Mouse (Mus musculus) megakaryocyte, adult 5-6 weeks (primary cell): ENCODE data around the gene Il11ra1. TPM values are rescaled to one million over a fixed set of nuclear protein-coding genes. Genes with fewer than 3 reads are reported as not detected.
"Not testable (repeated sequence)": the region's sequence is repeated elsewhere in the genome, so short reads cannot be mapped to it uniquely, and the experiment has no call there.

Source experiments
- ATAC-seq: 2 replicates; pipeline ENCODE4 v1.8.0; 2016; ENCODE audit warnings: mild to moderate bottlenecking, inconsistent platforms; ENCODE audit not compliant: poor library complexity, severe bottlenecking
- total RNA-seq, 2 experiments: library from RNA; stranded (forward) in 1 of 2; stranded (reverse) in 1 of 2; fragments of 153-499, 151-499 nt in 1 of 2; fragments of 221-1000, 200-1000 nt in 1 of 2; gene quantifications; 2 replicates each; pipeline versions ENCODE4 v1.2.3 to v1.2.4; 2015 to 2017

Il11ra1 gene
- total RNA-seq, 2 experiments from 2014 or later = 13.4 to 52.1 TPM

GRCm38 (mm10) chr4:41773502-41773901 lies 73.7 kb downstream of the Il11ra1 start:
- peak; percentile 69; the same call in 1 of the 2 replicates for ATAC-seq

GRCm38 (mm10) chr4:41774002-41774401 lies 74.2 kb downstream of the Il11ra1 start, which contains the start of gene Ccl27a:
TSS of gene Ccl27a (minus strand) at chr4:41774247.
- ATAC-seq = not testable (repeated sequence)

DNA sequence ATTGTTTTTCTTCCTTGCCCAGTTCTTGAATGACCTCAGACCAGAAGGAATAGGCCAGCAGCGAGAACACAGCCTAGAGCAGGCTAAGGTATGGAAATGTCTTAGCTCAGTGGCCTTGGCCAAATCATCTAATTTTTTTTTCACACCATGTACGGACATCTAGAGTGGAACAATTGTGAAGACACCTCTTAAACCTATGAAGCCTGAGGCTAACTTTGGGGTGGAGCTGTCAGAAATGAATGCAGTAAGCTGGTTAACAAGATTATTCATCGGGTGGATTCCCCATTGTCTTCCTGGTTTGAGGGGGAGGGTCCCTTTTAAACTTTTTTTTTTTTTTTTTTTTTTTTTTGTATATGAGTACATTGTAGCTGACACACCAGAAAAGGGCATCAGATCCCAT lies 74.7 kb downstream of the Il11ra1 start:
- not testable (repeated sequence) for ATAC-seq

GRCm38 (mm10) chr4:41775840-41776239 lies 76.1 kb downstream of the Il11ra1 start:
- ATAC-seq = not testable (repeated sequence)

- not testable (repeated sequence) for ATAC-seq
Measured at GRCm38 (mm10) chr4:41781271-41781670, 81.5 kb downstream of the Il11ra1 start.

GRCm38 (mm10) chr4:41781748-41782485 lies 82.1 kb downstream of the Il11ra1 start:
- not testable (repeated sequence) for ATAC-seq

DNA sequence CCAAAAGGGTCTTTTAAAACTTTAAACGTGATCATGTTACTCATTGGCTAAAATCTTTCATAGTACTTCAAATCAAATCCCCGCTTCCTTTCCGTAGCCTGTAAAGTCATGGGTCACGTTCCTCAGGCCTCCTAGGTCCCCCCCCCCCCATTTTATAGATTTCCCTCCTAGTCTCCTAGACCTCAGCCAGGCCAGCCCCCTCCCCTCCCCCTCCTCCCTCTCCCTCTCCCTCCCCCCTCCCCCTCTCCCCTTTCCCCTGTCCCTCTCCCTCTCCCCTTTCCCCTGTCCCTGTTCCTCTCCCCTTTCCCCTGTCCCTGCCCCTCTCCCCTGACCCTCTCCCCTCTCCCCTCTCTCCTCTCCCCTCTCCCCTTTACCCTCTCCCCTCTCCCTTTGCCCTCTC lies 82.9 kb downstream of the Il11ra1 start:
- not testable (repeated sequence) for ATAC-seq

DNA sequence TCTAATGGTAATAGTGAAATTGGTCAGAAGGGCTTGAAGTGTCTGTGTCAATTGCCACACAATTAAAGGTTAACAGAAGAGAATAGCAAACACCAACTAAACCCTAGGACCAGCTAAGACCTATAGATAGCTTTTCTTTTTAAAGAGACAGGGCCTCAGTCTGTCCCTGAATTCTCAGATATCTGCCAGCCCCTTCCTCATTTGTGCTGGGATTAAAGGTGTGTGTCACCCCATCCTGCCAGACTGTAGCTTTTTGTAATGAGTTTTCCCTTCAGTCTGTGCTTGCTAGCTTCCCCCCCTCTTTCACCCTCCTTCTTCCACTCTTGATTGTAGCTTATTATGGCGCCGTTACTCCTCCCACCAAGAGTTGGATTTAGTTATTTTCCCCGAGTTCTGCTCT lies 83.4 kb downstream of the Il11ra1 start:
- ATAC-seq = not testable (repeated sequence)

Other genes starting within 250 kb of the Il11ra1 start
- gene Kif24, start 235.1 kb upstream of the Il11ra1 start, total RNA-seq (2015) = 10.7 and 16.0 TPM in 2 replicates
- 7.0 and 9.7 TPM in 2 replicates for gene Kif24, start 235.1 kb upstream of the Il11ra1 start, total RNA-seq (2017)
- 13.8 and 24.0 TPM in 2 replicates for gene Nudt2, start 234.8 kb upstream of the Il11ra1 start, total RNA-seq (2015)
- 19.6 and 20.9 TPM in 2 replicates for gene Nudt2, start 234.8 kb upstream of the Il11ra1 start, total RNA-seq (2017)
- 0.04 TPM in 1 of 2 replicates, not detected in the other for gene AI464131, start 196.9 kb upstream of the Il11ra1 start, total RNA-seq (2015)
- gene AI464131, start 196.9 kb upstream of the Il11ra1 start, total RNA-seq (2017) = 0.07 TPM in 1 of 2 replicates, not detected in the other
- gene 1110017D15Rik, start 182.7 kb upstream of the Il11ra1 start, total RNA-seq (2015) = not detected in 2 replicates
- not detected in 2 replicates for gene 1110017D15Rik, start 182.7 kb upstream of the Il11ra1 start, total RNA-seq (2017)
- 6.1 and 8.9 TPM in 2 replicates for gene Fam219a, start 130.5 kb upstream of the Il11ra1 start, total RNA-seq (2015)
- gene Fam219a, start 130.5 kb upstream of the Il11ra1 start, total RNA-seq (2017) = 1.7 and 3.1 TPM in 2 replicates
- gene Dnaic1, start 130.2 kb upstream of the Il11ra1 start, total RNA-seq (2015) = not detected in 2 replicates
- not detected in 2 replicates for gene Dnaic1, start 130.2 kb upstream of the Il11ra1 start, total RNA-seq (2017)
- gene Enho, start 59.7 kb upstream of the Il11ra1 start, total RNA-seq (2015) = not detected in 2 replicates
- gene Enho, start 59.7 kb upstream of the Il11ra1 start, total RNA-seq (2017) = not detected in 2 replicates
- not detected in 2 replicates for gene Cntfr, start 2.9 kb upstream of the Il11ra1 start, total RNA-seq (2015)
- not detected in 2 replicates for gene Cntfr, start 2.9 kb upstream of the Il11ra1 start, total RNA-seq (2017)
- gene Rpp25l, start 13.5 kb downstream of the Il11ra1 start, total RNA-seq (2015) = 15.8 and 18.2 TPM in 2 replicates
- 15.5 and 26.2 TPM in 2 replicates for gene Rpp25l, start 13.5 kb downstream of the Il11ra1 start, total RNA-seq (2017)
- gene Dctn3, start 23.2 kb downstream of the Il11ra1 start, total RNA-seq (2015) = 80.5 and 92.2 TPM in 2 replicates
- gene Dctn3, start 23.2 kb downstream of the Il11ra1 start, total RNA-seq (2017) = 73.5 and 100 TPM in 2 replicates
- gene Arid3c, start 31.2 kb downstream of the Il11ra1 start, total RNA-seq (2015) = not detected in 2 replicates
- gene Arid3c, start 31.2 kb downstream of the Il11ra1 start, total RNA-seq (2017) = not detected in 2 replicates
- 20.4 and 21.7 TPM in 2 replicates for gene Galt, start 55.2 kb downstream of the Il11ra1 start, total RNA-seq (2015)
- gene Galt, start 55.2 kb downstream of the Il11ra1 start, total RNA-seq (2017) = 18.7 and 24.3 TPM in 2 replicates
- gene Sigmar1, start 56.2 kb downstream of the Il11ra1 start, total RNA-seq (2015) = 54.5 and 70.0 TPM in 2 replicates
- 66.2 and 71.0 TPM in 2 replicates for gene Sigmar1, start 56.2 kb downstream of the Il11ra1 start, total RNA-seq (2017)
- 6.1 and 7.1 TPM in 2 replicates for gene Ccl27a, start 74.3 kb downstream of the Il11ra1 start, total RNA-seq (2015)
- gene Ccl27a, start 74.3 kb downstream of the Il11ra1 start, total RNA-seq (2017) = 4.4 and 5.2 TPM in 2 replicates
- not detected in 2 replicates for gene Gm21541, start 203.6 kb downstream of the Il11ra1 start, total RNA-seq (2015)
- not detected in 2 replicates for gene Gm21541, start 203.6 kb downstream of the Il11ra1 start, total RNA-seq (2017)
- not detected in 2 replicates for gene Gm20878, start 241.6 kb downstream of the Il11ra1 start, total RNA-seq (2015)
- 0.44 TPM in 1 of 2 replicates, not detected in the other for gene Gm20878, start 241.6 kb downstream of the Il11ra1 start, total RNA-seq (2017)